Mouse (Mus musculus): Measurements from ENCODE around the gene Rnf145. TPM values are rescaled to one million over a fixed set of nuclear protein-coding genes. Genes with fewer than 3 reads are reported as not detected.

Gene Rnf145
- polyA plus RNA-seq, 1 experiment from 2014 or later: 69.8 TPM

DNA sequence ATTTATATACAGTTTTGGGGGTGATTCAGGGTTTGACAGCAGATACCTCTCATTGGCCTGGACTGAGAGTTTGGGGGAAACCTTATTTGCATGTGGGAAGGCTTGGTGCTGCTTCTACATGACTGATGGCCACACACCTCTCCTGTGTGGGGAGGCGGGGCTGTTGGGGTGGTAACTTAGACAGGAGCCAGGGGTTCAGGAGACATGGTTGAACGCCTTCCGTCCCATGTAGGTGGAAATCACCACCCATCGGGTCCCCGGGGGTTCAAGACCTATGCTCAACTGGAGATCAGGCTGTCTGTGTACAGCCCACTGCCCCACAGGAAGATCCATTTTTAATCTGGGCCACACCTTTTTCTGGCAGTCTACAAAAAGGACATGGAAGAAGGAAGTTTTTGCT is 56.1 kb downstream of the Rnf145 start:
- 90% methylated on average over 5 of the region's 5 CpGs for WGBS
- 0 out of 2 replicates have a peak, but pooled peaks cover 1% of the 10 kb centered on the region for H3K36me3 ChIP-seq
- no peaks in the 10 kb centered on the region for H3K27me3 ChIP-seq
- H3K4me2 ChIP-seq: no peak overlapping the region
- H3K27ac ChIP-seq: no peak overlapping the region
- H3K4me3 ChIP-seq: no peak overlapping the region
- H3K9me3 ChIP-seq: no peaks in the 10 kb centered on the region
- no peaks in the 10 kb centered on the region for H3K4me1 ChIP-seq
- no peak for ATAC-seq (ENCODE audit: insufficient number of reproducible peaks, low FRiP score, low TSS enrichment, low read depth)
- no peak overlapping the region for H3K9ac ChIP-seq

DNA sequence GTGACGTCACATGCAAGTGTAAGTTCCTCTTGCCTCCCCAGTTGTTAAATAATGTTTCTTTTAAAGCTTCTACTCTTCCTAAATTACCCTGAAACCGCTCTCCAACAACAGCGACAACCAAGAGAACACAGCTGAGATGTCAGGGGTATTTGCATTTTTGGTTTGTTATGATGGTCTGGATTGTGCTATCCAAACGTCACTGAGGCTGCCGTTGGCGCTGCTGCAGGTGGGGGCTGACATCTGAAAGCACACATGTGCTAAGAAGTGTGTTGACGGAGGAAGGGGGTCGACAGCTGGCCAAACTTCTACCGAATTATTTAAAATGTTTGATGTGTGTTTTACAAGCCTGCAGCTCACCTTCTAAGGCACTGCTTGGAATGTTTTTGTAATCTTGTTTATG is 59.1 kb downstream of the Rnf145 start:
- Histone ChIP-seq H3K27me3 (no peaks in the 10 kb centered on the region), H3K4me3 (no peak overlapping the region), H3K9me3 (no peaks in the 10 kb centered on the region), H3K36me3 (no peaks in the 10 kb centered on the region), H3K9ac (no peak overlapping the region), H3K27ac (no peak overlapping the region), H3K4me1 (no peaks in the 10 kb centered on the region), H3K4me2 (no peak overlapping the region)
- WGBS: 56% methylated on average over 9 of the region's 9 CpGs
- ATAC-seq (ENCODE audit: insufficient number of reproducible peaks, low FRiP score, low TSS enrichment, low read depth): no peak

DNA sequence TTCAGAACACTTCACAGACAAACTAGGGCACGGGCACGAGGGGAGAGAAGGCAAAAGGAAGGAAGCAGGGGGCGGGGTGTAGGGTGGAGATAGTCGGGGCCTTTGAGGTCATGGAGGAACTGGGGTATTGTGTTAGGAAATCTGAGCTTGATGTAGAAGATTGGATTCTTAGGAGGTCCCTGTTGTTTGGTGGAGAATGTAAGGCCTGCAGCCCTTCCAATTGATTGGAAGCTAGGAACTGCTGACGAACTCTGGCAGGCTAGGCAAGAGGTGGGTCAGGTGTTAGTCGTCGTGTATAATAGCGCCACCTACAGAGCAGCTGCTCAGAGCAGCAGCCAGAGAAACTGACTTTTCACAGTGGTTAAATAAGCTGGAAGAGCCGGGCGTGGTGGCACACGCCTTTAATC is 62.5 kb downstream of the Rnf145 start:
- Histone ChIP-seq H3K9me3 (no peaks in the 10 kb centered on the region), H3K36me3 (no peaks in the 10 kb centered on the region), H3K27me3 (no peaks in the 10 kb centered on the region), H3K27ac (no peak overlapping the region), H3K4me1 (no peaks in the 10 kb centered on the region), H3K4me3 (no peak overlapping the region), H3K4me2 (no peak overlapping the region), H3K9ac (no peak overlapping the region)
- ATAC-seq (ENCODE audit: insufficient number of reproducible peaks, low FRiP score, low TSS enrichment, low read depth): no peak
- WGBS: 37% methylated on average over 11 of the region's 11 CpGs

DNA sequence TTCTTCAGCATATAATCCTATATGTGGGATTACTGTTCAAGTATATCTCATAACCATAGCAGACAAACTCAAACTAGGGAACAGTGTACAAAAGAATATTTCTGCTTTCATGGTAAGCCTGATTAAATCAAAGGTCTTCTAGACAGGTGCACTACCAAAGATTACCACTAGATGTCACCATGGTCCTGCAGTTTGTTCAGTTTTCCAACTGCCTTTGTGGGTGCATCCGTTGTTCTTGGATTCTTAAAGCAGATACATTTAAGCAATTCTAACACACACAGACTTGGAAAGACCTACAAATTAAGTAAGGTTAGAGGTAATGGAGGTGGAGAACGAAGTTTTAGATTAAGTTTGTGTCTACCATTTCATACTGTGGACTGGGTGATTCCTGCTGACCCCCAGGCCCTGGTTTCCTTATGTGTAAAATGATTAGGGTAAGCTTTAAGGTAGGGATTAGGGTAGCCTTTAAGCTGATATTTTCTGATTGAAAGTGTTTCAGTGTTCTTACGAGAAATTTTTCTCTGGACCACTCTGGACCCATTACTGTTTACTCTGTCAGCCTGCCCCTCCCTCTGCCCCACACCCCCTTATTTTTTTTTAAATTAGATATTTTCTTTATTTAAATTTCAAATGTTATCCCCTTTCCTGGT is 67.4 kb downstream of the Rnf145 start:
- 7% methylated on average over 3 of the region's 3 CpGs for WGBS
- ATAC-seq (ENCODE audit: insufficient number of reproducible peaks, low FRiP score, low TSS enrichment, low read depth): no peak
- no peak overlapping the region for H3K9ac ChIP-seq

DNA sequence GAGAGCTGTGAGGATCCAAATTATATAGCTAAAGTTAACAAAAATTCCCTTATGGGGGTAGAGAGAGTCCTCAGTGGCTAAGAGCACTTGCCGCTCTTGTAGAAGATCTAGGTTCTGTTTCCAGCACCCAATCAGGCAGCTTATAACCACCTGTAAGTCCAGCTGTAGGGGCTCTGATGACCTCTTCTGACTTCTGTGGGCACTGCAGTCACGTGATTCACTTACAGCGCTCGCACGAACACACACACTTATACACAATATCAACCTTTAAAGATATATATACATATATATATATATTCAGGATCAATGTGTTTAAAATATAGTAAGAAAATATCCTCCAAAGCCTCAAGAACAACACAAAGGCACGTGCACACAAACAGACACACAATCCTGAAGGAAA is 74.3 kb downstream of the Rnf145 start:
- no peaks in the 10 kb centered on the region for H3K36me3 ChIP-seq
- H3K9me3 ChIP-seq: no peaks in the 10 kb centered on the region
- no peak overlapping the region for H3K9ac ChIP-seq
- H3K4me2 ChIP-seq: no peak overlapping the region
- ATAC-seq (ENCODE audit: insufficient number of reproducible peaks, low FRiP score, low TSS enrichment, low read depth): no peak
- no peak overlapping the region for H3K4me3 ChIP-seq
- no peak overlapping the region for H3K27ac ChIP-seq
- H3K4me1 ChIP-seq: no peaks in the 10 kb centered on the region
- no peaks in the 10 kb centered on the region for H3K27me3 ChIP-seq
- WGBS: 87% methylated on average over 6 of the region's 6 CpGs

More for the DNA sequence above, 67.4 kb downstream of the Rnf145 start:
- Histone ChIP-seq H3K9me3 (no peaks in the 10 kb centered on the region), H3K36me3 (no peaks in the 10 kb centered on the region), H3K27me3 (no peaks in the 10 kb centered on the region), H3K4me2 (no peak overlapping the region), H3K4me1 (no peaks in the 10 kb centered on the region), H3K27ac (no peak overlapping the region), H3K4me3 (no peak overlapping the region)

DNA sequence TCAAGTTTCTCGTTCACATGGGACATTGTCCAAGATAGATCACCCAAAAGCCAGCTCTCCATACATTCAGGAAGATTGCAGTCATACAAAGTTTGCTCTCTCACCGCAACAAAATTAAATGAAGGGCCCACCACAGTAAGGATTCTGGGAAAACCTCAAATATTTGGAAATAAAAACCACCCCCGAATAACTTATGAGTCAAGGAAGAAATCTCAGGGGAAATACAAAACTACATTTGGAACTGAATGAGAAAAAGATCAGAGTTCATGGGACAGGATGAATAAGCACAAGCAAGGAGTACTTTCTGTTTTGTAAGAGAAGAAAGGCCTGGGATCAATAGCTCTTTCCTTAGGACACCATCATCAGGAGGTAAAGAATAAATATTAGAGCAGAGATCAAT is 76.0 kb downstream of the Rnf145 start:
- no peaks in the 10 kb centered on the region for H3K9me3 ChIP-seq
- no peaks in the 10 kb centered on the region for H3K4me1 ChIP-seq
- H3K27ac ChIP-seq: no peak overlapping the region
- ATAC-seq (ENCODE audit: insufficient number of reproducible peaks, low FRiP score, low TSS enrichment, low read depth): no peak
- 65% methylated on average over 3 of the region's 3 CpGs for WGBS
- H3K36me3 ChIP-seq: no peaks in the 10 kb centered on the region
- no peak overlapping the region for H3K4me2 ChIP-seq
- no peak overlapping the region for H3K9ac ChIP-seq
- H3K4me3 ChIP-seq: no peak overlapping the region
- H3K27me3 ChIP-seq: no peaks in the 10 kb centered on the region

DNA sequence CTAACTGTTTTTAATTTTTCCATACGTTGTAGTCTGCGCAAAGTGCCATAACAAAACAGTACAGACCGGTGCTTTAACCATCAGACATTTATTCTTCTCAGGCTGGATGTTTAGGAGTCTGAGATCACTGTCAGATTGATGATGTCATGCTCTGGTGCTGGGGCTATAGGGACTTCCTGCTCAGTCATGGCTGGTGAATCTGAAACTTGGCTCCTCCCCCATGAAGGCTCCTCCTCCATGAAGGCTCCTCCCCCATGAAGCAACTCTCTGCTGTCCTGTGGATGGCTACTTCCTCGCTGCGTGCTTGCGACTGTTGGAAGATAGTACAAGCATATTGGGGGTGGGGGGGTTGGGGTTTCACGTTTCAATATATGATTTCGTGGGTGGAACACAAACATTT is 88.1 kb downstream of the Rnf145 start:
- Histone ChIP-seq H3K9me3 (no peaks in the 10 kb centered on the region), H3K27me3 (peaks cover 10% of the 10 kb centered on the region), H3K4me2 (no peak overlapping the region), H3K27ac (no peak overlapping the region), H3K4me3 (no peak overlapping the region), H3K36me3 (no peaks in the 10 kb centered on the region), H3K4me1 (peaks cover 9% of the 10 kb centered on the region), H3K9ac (no peak overlapping the region)
- 85% methylated on average over 8 of the region's 8 CpGs for WGBS
- ATAC-seq (ENCODE audit: insufficient number of reproducible peaks, low FRiP score, low TSS enrichment, low read depth): no peak

DNA sequence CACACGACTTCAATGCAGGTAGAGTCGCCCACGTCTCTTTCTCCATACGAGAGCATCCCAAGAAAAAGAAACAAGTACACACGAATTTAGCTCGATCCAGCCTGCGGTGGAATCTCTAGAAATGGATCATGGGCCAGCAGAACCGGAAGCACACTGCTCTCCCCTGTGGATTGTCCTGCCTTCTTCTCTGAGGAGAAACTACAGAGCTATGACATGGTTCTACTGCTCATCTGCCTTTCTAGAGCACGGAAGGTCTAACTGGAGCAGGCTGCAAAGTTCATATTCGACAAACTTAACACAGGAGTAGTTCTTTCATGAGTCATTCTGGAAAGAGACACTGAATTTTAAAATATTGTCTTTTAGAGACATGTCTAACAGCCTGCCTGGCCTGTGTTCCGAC is 89.9 kb downstream of the Rnf145 start:
- no peak for ATAC-seq (ENCODE audit: insufficient number of reproducible peaks, low FRiP score, low TSS enrichment, low read depth)
- H3K27ac ChIP-seq: no peak overlapping the region
- no peak overlapping the region for H3K9ac ChIP-seq
- H3K27me3 ChIP-seq: peaks cover 27% of the 10 kb centered on the region
- peaks cover 27% of the 10 kb centered on the region for H3K4me1 ChIP-seq
- H3K4me3 ChIP-seq: no peak overlapping the region
- H3K9me3 ChIP-seq: no peaks in the 10 kb centered on the region
- no peaks in the 10 kb centered on the region for H3K36me3 ChIP-seq
- WGBS: 74% methylated on average over 11 of the region's 11 CpGs
- H3K4me2 ChIP-seq: no peak overlapping the region

DNA sequence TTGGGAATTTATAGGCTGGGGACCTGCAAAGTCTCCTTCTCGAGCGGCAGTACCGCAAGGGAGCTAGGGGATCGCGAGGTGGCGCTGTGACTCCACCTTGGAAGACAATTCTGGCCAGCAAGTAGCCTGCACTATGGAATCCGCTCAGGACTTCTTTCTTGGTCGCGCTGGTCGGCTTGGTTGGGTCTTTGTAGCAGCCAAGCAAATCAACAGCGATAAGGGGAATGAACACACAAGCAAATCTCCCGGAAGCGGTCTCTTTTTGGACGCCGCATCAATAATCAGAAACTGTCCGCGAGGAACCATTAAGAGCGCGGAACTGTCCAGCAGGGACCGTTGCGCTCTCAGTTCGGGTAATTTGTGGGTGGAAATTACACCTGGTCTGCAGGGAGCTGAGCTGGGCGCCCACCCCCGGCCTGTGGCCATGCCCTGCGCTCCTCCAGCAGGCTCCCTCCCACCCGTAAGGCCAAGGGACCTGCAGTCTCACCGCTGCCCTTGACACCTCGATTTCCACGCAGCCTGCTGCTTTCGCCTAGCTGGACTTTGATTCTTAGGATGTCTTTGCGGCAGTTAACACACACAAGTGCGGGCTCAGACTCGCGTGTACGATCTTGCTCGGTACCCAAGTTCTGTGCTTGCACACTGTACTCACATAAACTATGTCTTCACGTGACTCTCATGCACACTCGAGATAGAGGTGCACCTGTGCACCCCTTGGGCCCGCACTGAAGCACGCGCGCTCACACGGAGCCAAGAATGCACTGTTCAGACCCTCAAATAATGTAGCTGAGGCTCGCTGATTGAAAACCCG is 92.4 kb downstream of the Rnf145 start:
- 0 out of 2 replicates have a peak, but pooled peaks have one; percentile 54 for ATAC-seq (ENCODE audit: insufficient number of reproducible peaks, low FRiP score, low TSS enrichment, low read depth)
- H3K36me3 ChIP-seq: no peaks in the 10 kb centered on the region
- H3K4me1 ChIP-seq: peaks cover 33% of the 10 kb centered on the region
- WGBS: under 1% methylated on average over 45 of the region's 45 CpGs
- no peak overlapping the region for H3K9ac ChIP-seq
- no peaks in the 10 kb centered on the region for H3K9me3 ChIP-seq
- H3K4me3 ChIP-seq: peak overlapping the region; percentile 36
- H3K4me2 ChIP-seq: peak overlapping the region; percentile 73
- peak overlapping the region; percentile 57 for H3K27ac ChIP-seq
- peaks cover 41% of the 10 kb centered on the region for H3K27me3 ChIP-seq

DNA sequence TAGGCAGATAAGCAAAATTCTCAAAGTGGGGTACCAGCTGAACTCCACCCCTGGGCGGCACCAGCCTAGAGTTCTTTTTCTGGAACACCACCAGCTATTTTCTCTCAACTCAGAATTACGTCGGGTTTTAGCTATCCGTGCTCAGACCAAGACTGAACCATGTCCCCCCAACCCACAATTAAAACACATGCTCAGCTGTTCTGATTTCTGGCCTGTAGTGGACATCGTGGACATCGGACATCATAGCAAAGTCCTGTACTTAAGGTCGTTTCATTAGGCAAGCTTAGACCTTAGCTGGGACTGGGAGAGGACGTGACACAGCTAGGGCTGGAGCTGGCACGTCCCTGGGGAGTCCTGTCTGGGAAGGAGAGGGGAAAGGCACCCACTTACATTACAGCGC is 93.4 kb downstream of the Rnf145 start:
- Histone ChIP-seq H3K27ac (no peak overlapping the region), H3K4me2 (peak overlapping the region; percentile 50; the same call in 1 of the 2 replicates)
- 11% methylated on average over 10 of the region's 10 CpGs for WGBS

DNA sequence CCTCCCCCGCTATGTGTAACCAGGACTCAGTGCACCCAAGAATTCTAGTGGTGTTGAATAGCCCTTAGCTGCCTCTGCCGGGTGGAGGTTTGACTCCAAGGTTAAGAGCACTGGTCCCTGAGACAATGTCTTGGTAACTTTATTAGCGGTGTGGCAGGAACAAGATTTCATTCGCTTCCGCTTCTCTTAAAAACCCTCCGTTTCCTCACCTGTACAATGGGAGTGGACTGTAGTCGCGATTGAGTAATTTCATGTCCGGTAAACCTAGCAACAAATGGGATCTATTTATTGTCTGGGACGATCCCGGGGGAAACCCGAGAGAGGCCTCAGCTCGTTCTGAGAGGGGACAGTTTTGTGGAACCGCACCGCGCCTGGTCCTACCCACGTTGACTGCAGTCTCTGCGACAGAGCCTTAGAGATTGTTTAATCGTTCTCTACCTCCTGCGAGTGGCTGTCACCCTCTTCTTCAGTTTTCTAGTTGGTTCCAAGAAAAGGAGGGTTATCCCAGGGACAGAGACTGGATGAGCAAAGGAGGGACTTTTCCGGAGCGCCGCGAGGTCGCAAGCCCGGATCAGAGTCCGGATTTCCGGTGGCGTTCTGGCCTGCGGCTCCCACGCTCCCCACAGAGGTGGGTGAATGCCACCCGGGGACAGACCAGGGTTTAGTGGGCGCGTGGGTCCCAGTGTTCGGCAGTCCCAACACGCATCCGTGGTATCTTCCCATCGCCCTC is 94.1 kb downstream of the Rnf145 start:
- ATAC-seq (ENCODE audit: insufficient number of reproducible peaks, low FRiP score, low TSS enrichment, low read depth): no peak
- no peaks in the 10 kb centered on the region for H3K36me3 ChIP-seq
- peak overlapping the region; percentile 26 for H3K4me3 ChIP-seq
- no peak overlapping the region for H3K9ac ChIP-seq
- WGBS: 7% methylated on average over 38 of the region's 38 CpGs
- peak overlapping the region; percentile 50 for H3K4me2 ChIP-seq
- peaks cover 39% of the 10 kb centered on the region for H3K4me1 ChIP-seq
- peaks cover 41% of the 10 kb centered on the region for H3K27me3 ChIP-seq
- no peaks in the 10 kb centered on the region for H3K9me3 ChIP-seq
- no peak overlapping the region for H3K27ac ChIP-seq

More for the DNA sequence above, 93.4 kb downstream of the Rnf145 start:
- no peak overlapping the region for H3K4me3 ChIP-seq
- peaks cover 39% of the 10 kb centered on the region for H3K4me1 ChIP-seq
- no peaks in the 10 kb centered on the region for H3K36me3 ChIP-seq
- ATAC-seq (ENCODE audit: insufficient number of reproducible peaks, low FRiP score, low TSS enrichment, low read depth): no peak
- H3K9me3 ChIP-seq: no peaks in the 10 kb centered on the region
- peaks cover 41% of the 10 kb centered on the region for H3K27me3 ChIP-seq
- H3K9ac ChIP-seq: no peak overlapping the region

Data from limb, embryonic 15.5 days (tissue).